Mouse (Mus musculus) large intestine, adult 2 months (tissue): ENCODE measurements around the gene Ywhae. TPM values are rescaled to one million over a fixed set of nuclear protein-coding genes. Genes with fewer than 3 reads are reported as not detected.
A peak's percentile ranks its signal among the peaks of the same experiment; 100 is the strongest.

ENCODE experiments used
- DNase-seq: peaks from one replicate; pipeline ENCODE4 v3.0.0-alpha.2; 2012; ENCODE audit warnings: low read depth, low spot score
- WGBS: fragments of 180-500 bp; shearing (Covaris S2); methylation state at CpG from one replicate; pipeline ENCODE4 v1.1.7; 2018; 5-methylcytosine and 5-hydroxymethylcytosine counted together
- polyA plus RNA-seq: library from polyadenylated mRNA; depleted of rRNA; stranded (reverse); fragments of >200 nt; gene quantifications from 2 replicates; pipeline ENCODE4 v1.2.3, GENCODE M21; 2012; rRNA removed

The Ywhae gene
- polyA plus RNA-seq, 1 experiment: 172 TPM

DNA sequence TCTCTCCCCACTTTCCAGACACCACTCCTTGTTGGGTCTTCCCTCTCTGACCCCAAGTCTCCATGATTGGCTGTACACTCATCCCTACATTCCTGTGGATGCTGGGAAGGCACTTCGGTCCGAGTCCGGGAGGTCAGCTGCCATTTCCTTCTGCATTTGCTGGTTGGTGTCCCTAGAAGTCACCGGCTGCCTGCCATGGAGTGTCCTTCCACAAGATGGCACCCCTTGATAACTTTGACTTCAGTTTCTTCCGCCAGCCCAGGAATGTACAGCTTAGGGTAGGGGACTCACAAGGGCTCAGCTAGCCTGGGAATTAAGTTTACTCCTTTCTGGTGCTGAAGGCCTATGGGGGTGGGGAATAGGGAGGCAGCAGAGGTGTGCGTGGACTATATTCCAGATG lies 49.2 kb downstream of the Ywhae start:
- DNase-seq: no peak
- WGBS: 14% methylated on average over 6 of the region's 6 CpGs

DNA sequence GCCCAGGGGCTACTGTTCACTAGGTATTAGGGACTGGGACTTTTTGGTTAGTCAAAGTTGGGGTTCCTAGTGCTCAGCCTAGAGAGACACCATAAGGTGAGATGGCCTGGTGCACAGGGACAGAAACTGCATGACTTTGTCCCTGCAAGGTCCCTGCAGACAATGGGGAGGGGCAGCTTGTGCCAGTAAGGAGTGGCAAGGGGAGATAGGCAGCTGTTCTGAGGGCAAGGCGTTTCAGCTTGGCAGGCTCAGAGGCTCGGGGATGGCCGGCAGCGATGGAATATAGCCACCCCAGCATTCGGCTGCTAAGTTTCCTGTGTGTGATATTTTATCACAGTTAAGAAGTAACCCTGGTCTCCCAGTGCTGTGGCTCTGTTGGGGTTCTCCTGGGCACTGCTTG lies 51.1 kb downstream of the Ywhae start:
- no peak for DNase-seq
- 84% methylated on average over 5 of the region's 5 CpGs for WGBS

DNA sequence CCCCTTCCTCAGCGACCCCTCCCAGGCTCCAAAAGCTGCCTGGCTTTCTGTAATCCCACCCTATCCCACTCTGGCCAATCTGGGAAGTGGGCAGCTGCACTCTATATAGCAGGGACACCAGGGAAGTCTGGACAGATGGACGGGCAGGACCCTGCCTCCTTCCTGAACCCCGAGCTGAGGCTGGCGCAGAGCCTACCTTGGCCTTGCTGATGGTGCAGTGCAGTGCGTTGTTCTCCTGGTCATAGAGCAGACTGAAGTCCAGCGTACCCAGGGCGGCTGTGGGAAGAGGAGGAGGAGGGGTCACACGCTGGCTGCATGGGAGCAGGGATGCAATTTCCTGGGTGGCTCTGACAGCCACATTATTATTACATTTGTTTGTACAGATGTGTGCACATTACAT lies 53.2 kb downstream of the Ywhae start:
- DNase-seq: no peak
- WGBS: 66% methylated on average over 8 of the region's 8 CpGs

DNA sequence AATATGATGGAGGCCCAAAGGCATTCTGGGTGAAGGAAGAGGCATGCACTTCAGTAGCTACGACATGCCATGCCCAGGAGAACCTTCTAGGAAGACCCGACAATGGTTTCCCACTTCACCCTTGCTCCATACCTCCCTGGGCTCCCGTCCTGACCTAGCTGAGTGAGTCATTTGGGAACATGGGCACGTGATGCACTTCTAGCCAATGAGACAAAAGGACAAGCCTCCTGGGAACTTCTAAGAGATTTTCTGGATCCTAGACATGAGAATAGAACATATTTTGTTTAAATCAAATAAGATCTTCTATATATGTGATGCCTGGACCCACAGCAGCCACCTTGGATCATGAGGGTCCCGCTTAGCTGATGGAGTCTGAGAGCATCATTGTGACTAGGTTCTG lies 59.9 kb downstream of the Ywhae start:
- DNase-seq: no peak
- WGBS: 69% methylated on average over 5 of the region's 5 CpGs

DNA sequence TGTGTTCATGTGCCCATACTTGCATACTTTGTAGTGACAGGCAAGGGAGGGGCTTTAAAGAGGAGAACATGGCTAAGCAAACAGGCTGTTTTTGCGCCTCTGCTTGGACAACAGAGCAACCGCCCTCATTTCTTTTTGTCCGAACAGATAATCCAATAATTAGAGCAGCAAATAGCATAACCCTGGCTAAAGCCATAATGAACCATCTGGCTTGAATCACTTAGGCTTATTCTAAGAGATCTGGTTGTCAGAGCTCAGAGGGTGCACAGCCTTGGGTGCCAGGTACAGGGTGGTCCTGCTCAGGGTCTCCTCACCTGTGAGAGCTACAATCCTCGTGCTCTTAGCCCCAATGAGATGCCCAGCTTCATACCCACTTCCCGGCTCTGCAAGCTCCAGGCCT lies 60.7 kb downstream of the Ywhae start:
- DNase-seq: no peak
- 76% methylated on average over 5 of the region's 5 CpGs for WGBS

DNA sequence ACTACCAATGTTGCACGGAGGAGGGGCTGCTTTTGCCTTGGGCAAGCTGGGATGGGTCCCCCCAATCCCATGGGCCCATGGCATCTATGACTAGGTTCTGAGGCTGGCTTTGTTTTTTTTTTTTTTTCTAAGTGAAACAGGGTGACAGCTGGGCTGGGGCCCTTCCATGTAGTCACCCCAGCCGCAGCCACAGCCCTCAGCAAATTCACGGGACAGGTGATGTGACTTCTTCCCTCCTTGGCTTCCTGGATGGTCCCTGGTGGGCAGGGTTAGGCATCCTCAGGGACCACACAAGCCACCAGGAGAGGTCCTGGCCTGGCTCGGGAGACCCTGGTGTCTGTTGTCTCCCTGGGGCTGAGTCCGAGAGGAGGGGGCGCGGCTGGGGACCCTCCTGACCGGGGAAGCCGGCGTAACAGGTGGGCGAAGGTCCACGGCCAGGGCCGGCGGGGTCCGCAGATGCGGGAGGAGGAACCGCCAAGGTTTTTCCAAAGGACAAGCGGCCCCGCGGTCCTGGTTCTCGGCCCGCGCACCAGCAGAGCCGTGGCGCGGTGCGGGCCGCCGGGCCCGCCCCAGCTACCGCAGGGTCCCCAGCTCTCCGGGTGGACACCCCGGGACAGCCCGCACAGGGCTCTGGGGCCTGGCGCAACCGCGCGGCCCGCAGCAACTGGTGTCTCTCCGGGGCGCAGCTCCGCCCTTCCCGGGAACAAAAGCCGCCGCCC lies 62.1 kb downstream of the Ywhae start:
- no peak for DNase-seq
- 21% methylated on average over 36 of the region's 45 CpGs for WGBS

DNA sequence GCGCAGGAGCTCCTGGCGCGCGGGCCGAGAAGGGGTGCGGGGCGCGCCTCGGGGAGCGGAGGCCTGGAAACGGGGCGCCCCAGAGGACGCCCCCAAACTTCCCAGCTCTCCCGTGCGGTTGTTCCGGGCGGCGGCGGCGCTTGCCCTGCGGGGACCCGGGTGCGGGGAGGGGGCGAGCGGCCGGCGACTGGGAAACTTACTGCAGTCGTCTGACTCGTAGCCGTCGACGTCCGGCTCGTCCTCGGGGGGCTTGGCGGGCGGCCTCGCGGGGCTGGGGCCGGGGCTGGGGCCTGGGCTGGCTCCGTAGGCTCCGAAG lies 62.6 kb downstream of the Ywhae start:
- 1% methylated on average over 42 of the region's 42 CpGs for WGBS
- DNase-seq: no peak

DNA sequence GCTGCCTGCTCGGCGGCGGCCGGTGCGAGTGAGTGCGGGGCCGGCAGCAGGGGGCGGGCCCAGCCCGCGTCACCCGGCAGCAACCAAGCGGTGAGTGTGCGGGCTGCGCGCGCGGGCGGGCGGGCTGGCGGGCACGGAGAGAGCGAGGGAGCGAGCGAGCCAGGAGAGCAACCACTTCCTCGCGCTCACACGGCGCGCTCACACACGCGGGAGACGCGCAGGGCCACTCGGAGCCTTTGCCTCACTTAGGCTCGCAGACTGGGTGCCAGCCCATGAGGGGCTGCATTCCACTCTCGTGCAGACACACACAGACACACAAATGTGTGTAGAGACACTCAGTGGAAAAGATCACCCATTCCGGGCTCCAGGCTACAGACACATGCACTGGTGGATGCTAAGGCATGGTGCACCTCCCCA lies 63.4 kb downstream of the Ywhae start, which contains the start of gene Doc2b:
TSS of gene Doc2b (minus strand) at position 21 of the 417 bp plus-strand sequence.
- 18% methylated on average over 37 of the region's 37 CpGs for WGBS
- DNase-seq: no peak

DNA sequence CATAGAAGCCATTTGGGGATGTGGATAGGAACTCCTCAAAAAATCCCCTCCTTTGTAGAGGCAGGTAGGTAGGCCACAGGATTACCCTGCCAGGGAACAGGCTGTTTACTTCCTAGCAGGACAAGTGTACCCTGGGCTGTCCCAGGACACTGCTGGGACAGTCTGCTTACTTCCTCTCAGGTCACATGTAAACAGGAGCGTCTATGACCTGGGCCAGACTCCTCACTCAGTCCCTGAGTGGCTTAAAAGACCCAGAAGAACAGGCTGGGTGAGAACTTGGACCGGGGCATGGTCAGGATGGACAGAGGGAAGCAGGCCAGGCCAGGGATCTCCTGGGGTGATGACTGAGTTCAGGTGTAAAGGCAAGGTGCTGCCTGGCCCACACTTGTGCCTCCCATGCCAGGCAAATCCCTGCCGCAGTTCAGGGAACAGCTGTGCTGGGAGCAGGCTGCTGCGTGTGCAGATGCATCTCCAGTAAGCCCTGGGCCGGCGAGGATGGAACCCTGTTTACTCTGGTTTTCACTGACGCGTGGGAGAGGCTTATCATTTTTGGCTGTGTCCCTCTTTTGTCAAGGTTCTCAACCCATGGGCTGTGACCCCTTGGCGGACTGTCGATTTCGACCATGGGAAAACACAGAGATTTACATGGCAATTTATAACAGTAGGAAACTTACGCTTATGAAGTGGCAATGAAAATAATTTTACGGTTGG lies 64.0 kb downstream of the Ywhae start:
- no peak for DNase-seq

DNA sequence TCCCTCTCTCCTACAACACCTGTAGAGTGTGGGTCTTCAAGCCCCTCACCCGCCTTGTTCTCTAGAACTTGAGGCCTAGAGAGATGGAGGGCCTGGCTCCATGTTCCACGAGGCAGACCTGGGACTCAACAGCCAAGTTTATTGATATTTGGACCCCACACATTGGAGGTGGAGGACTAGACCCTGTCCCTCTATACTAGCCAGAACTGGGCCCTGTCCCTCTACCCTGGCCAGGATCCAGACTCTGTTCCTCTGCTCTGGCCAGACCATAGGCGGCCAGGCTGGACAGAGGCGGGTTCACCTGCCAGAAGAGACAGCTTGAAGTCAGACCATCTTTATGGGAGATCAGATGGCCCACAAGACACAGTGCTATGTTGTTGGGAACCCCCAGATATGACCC lies 68.7 kb downstream of the Ywhae start:
- 82% methylated on average over 4 of the region's 4 CpGs for WGBS
- no peak for DNase-seq

More for the DNA sequence above, 64.0 kb downstream of the Ywhae start:
- 74% methylated on average over 13 of the region's 13 CpGs for WGBS

DNA sequence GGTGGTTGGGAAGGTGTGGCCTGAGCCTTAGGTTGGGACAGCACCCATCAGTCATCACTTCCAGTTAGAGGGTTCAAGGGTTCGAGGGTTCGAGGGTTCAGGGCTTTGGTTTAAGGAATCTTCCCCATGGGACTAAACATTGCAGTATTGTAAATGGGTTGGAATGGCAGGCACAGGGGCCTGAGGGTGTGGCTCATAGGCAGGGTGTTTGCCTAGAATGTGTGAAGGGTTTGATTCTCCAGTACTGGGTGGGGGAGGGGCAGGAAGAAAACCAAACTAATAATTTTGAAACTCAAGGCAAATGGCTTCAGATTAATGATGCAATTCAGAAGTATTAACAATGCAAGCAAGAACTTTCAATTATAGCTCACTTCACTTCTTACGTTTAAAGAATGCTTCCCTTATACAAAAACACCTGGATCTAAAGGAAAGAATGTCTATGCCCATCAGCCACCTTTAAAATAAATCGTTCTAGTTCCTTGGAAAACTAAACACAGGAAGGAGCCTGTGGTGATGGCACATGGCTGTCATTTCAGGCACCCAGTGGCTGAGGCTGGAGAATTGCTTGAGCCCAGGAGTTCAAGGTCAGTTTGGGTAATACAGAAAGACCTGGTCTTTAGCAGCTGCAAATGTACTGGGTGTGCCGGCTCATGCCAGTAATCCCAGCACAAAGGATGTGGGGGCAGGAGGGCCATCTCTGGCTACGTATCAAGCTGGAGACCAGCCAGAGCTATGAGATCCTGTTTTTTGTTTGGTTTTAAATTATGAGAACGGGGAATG lies 69.3 kb downstream of the Ywhae start:
- no peak for DNase-seq
- 70% methylated on average over 7 of the region's 7 CpGs for WGBS

DNA sequence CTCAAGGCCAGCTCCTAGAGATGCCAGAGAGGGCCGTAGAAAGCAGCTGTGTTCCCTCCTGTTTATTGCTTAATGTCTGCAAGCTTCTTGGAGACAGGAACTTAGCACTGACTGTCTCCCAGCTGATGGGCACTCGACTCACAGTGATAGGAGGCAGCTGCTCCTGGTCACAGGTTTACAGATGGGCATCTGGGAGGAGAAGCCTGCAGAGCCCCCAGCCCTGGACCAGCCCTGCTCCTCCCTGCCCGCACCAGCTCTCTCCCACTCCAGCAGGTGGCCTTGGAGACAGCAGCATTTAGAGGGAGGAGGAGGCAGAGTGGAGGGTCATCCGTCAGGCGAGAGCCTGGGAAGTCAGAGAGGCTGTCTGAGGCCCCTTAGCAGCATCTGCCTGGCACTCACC lies 74.8 kb downstream of the Ywhae start:
- no peak for DNase-seq

DNA sequence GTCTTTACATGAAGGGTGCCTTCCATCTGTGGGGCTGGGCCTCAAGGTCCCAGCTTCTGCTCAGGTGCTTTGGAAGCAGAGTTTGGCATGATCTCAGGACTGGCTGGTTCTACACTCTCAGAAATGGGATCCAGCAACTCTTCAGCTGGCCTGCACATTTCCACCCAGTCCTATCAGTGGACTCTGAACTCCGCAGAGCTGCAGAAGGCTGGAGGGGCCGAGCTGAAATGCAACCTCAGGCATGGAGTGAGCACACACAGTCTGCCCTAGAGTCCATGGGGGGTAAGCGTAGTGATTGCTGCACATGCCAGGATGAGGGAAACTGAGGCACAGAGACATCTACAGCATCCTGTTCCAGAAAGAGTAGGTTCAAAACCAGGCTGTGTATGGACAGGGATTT lies 77.9 kb downstream of the Ywhae start:
- no peak for DNase-seq
- WGBS: 94% methylated on average over 3 of the region's 3 CpGs

More for the DNA sequence above, 74.8 kb downstream of the Ywhae start:
- 58% methylated on average over 5 of the region's 5 CpGs for WGBS

DNA sequence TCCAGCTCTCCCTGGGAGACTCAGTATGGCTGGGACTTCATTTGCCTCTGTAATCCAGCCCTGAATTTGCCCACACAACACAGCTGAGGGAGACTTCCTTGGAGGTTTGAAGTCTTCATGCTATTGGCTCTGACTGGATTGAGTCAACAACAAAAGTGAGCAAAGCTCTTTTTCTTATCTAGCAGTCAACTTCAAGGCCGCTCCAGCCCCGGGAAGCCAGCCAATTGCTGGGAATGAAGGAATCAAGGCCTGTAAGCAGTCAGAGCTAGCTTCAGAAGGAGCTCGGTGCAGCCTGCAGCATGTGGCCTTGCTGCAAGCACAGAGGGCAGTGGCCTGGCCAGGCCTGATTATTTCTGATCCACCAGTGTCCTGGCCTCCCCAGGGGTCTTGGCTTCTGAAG lies 79.2 kb downstream of the Ywhae start:
- DNase-seq: peak; percentile 79
- WGBS: 15% methylated on average over 3 of the region's 3 CpGs

DNA sequence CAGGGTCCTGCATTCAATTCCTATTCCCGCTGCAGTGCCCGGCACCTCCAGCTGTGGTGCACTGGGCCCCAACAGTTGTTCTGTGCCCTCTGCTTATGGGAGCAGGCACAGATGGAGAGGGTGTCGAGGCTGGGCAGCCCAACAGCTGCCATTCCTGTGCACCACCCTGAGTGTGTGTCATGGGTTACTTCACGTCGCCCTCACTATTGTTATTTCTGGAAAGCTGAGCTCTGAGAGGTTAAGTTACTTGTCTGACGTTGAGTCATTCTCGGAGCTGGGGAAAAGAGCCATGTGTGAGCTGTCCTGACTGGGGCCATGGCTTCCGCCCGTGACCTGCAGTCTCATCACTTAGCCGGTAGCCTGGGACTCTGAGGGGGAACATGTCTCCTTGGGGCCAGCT lies 80.4 kb downstream of the Ywhae start:
- DNase-seq: no peak
- 78% methylated on average over 10 of the region's 10 CpGs for WGBS

Other genes starting within 250 kb of the Ywhae start
- 51.2 and 77.9 TPM in 2 replicates for gene Prpf8, start 246.1 kb upstream of the Ywhae start, polyA plus RNA-seq
- gene Rilp, start 222.8 kb upstream of the Ywhae start, polyA plus RNA-seq: 8.9 and 11.3 TPM in 2 replicates
- 3.8 and 5.9 TPM in 2 replicates for gene Scarf1, start 219.3 kb upstream of the Ywhae start, polyA plus RNA-seq
- gene Slc43a2, start 201.2 kb upstream of the Ywhae start, polyA plus RNA-seq: 122 and 330 TPM in 2 replicates
- 168 and 190 TPM in 2 replicates for gene Pitpna, start 144.8 kb upstream of the Ywhae start, polyA plus RNA-seq
- 28.0 and 39.4 TPM in 2 replicates for gene Inpp5k, start 101.9 kb upstream of the Ywhae start, polyA plus RNA-seq
- 37.4 and 47.2 TPM in 2 replicates for gene Myo1c, start 82.4 kb upstream of the Ywhae start, polyA plus RNA-seq
- gene Crk, start 53.6 kb upstream of the Ywhae start, polyA plus RNA-seq: 30.5 and 39.8 TPM in 2 replicates
- 0.26 and 0.31 TPM in 2 replicates for gene Doc2b, start 63.2 kb downstream of the Ywhae start, polyA plus RNA-seq
- gene Rph3al, start 205.6 kb downstream of the Ywhae start, polyA plus RNA-seq: 15.3 and 16.5 TPM in 2 replicates